In genomic region chr7:90587795-90588194, GRCm38 (mm10) we compare ENCODE assay signal across 32 mouse cellular contexts.
"Had no signal": no experiment of that assay in that cellular context is flagged by ENCODE, and none has a peak within 500 bp of the region (broad histone marks: within the 10 kb centered on the region; RNA-seq: fewer than 3 reads in every experiment).

No protein-coding gene starts in this region.

- H3K36me3 ChIP-seq: limb, embryonic 10.5 days; limb, embryonic 12.5 days; limb, embryonic 13.5 days; limb, embryonic 15.5 days; liver, embryonic 12.5 days; liver, embryonic 13.5 days; liver, embryonic 15.5 days; lung, embryonic 15.5 days; midbrain, embryonic 10.5 days; midbrain, embryonic 12.5 days; midbrain, embryonic 13.5 days; midbrain, embryonic 15.5 days; neural tube, embryonic 12.5 days had no signal

- H3K9ac ChIP-seq: limb, embryonic 12.5 days; limb, embryonic 13.5 days; limb, embryonic 15.5 days; liver, embryonic 12.5 days; liver, embryonic 13.5 days; liver, embryonic 14.5 days; liver, embryonic 15.5 days; liver, postnatal 0 days; lung, embryonic 14.5 days; lung, embryonic 15.5 days; midbrain, embryonic 12.5 days; midbrain, embryonic 13.5 days; midbrain, embryonic 15.5 days; neural tube, embryonic 12.5 days had no signal

- H3K27me3 ChIP-seq: limb, embryonic 12.5 days; limb, embryonic 13.5 days; limb, embryonic 15.5 days; liver, embryonic 12.5 days; liver, embryonic 13.5 days; liver, embryonic 15.5 days; lung, embryonic 15.5 days; megakaryocyte, embryonic 14.5 days; midbrain, embryonic 12.5 days; midbrain, embryonic 13.5 days; midbrain, embryonic 15.5 days; neural tube, embryonic 12.5 days had no signal

- H3K9me3 ChIP-seq: limb, embryonic 10.5 days; limb, embryonic 12.5 days; limb, embryonic 13.5 days; limb, embryonic 15.5 days; liver, embryonic 12.5 days; liver, embryonic 13.5 days; liver, embryonic 15.5 days; lung, embryonic 15.5 days; midbrain, embryonic 10.5 days; midbrain, embryonic 12.5 days; midbrain, embryonic 13.5 days; midbrain, embryonic 15.5 days; neural tube, embryonic 12.5 days had no signal

- ATAC-seq: liver, embryonic 12.5 days; liver, postnatal 0 days; lung, postnatal 0 days; midbrain, embryonic 13.5 days; midbrain, embryonic 15.5 days; midbrain, embryonic 16.5 days had no signal

- H3K27ac ChIP-seq: limb, embryonic 10.5 days; limb, embryonic 12.5 days; limb, embryonic 13.5 days; limb, embryonic 15.5 days; liver, embryonic 12.5 days; liver, embryonic 13.5 days; liver, embryonic 14.5 days; liver, embryonic 15.5 days; lung, embryonic 15.5 days; macrophage; midbrain, embryonic 10.5 days; midbrain, embryonic 12.5 days; midbrain, embryonic 13.5 days; midbrain, embryonic 15.5 days; neural tube, embryonic 12.5 days had no signal

- H3K4me2 ChIP-seq: limb, embryonic 12.5 days; limb, embryonic 13.5 days; limb, embryonic 15.5 days; liver, embryonic 11.5 days; liver, embryonic 12.5 days; liver, embryonic 13.5 days; liver, embryonic 15.5 days; lung, embryonic 14.5 days; lung, embryonic 15.5 days; midbrain, embryonic 11.5 days; midbrain, embryonic 12.5 days; midbrain, embryonic 13.5 days; midbrain, embryonic 15.5 days; neural tube, embryonic 12.5 days had no signal

- DNase-seq: left cerebral cortex, postnatal 4 days; liver; liver, embryonic 13.5 days; liver, postnatal 0 days; lung, adult 18-20 months; lung, adult 2 months; lung, embryonic 14.5 days; lung, postnatal 10 days; lung, postnatal 14 days; lung, postnatal 36 days; lung, postnatal 4 days; midbrain, embryonic 14.5 days had no signal

- H3K4me3 ChIP-seq: limb, embryonic 10.5 days; limb, embryonic 12.5 days; limb, embryonic 13.5 days; limb, embryonic 15.5 days; liver, embryonic 12.5 days; liver, embryonic 13.5 days; liver, embryonic 15.5 days; lung, embryonic 15.5 days; megakaryocyte, embryonic 14.5 days; midbrain, embryonic 10.5 days; midbrain, embryonic 12.5 days; midbrain, embryonic 13.5 days; midbrain, embryonic 15.5 days; myocyte; neural tube, embryonic 12.5 days had no signal

- H3K4me1 ChIP-seq: limb, embryonic 10.5 days; limb, embryonic 12.5 days; limb, embryonic 13.5 days; limb, embryonic 15.5 days; liver, embryonic 12.5 days; liver, embryonic 13.5 days; liver, embryonic 15.5 days; lung, embryonic 15.5 days; megakaryocyte, embryonic 14.5 days; midbrain, embryonic 10.5 days; midbrain, embryonic 12.5 days; midbrain, embryonic 13.5 days; midbrain, embryonic 15.5 days; neural tube, embryonic 12.5 days had no signal
